Mouse (Mus musculus): Measurements from ENCODE around the gene Astn2. TPM values are rescaled to one million over a fixed set of nuclear protein-coding genes. Genes with fewer than 3 reads are reported as not detected.

The Astn2 gene
- polyA plus RNA-seq, 1 experiment from 2014 or later: 0.42 TPM

GRCm38 (mm10) chr4:65673418-65673933 is 730.9 kb downstream of the Astn2 start:
- DNase-seq (ENCODE audit: low spot score) (no peak), ATAC-seq (no peak)
- Histone ChIP-seq H3K9me3 (replicated peaks; ENCODE audit: control insufficient read depth, low read length) (no peaks in the 10 kb centered on the region), H3K4me2 (ENCODE audit: low read length) (no peak overlapping the region), H3K27me3 (replicated peaks; ENCODE audit: control insufficient read depth, insufficient read depth, low read length) (no peaks in the 10 kb centered on the region), H3K4me1 (ENCODE audit: control insufficient read depth, insufficient read depth, low read length) (no peaks in the 10 kb centered on the region), H3K9ac (ENCODE audit: low read length) (no peak overlapping the region), H3K36me3 (ENCODE audit: control insufficient read depth, insufficient read depth, low read length) (no peaks in the 10 kb centered on the region), H3K4me3 (ENCODE audit: low read depth, low read length) (no peak overlapping the region), H3K27ac (ENCODE audit: low read depth, low read length) (no peak overlapping the region)
- 77% methylated on average over 4 of the region's 4 CpGs for WGBS

GRCm38 (mm10) chr4:65672294-65672693 is 732.1 kb downstream of the Astn2 start:
- no peak for ATAC-seq
- H3K4me1 ChIP-seq (ENCODE audit: control insufficient read depth, insufficient read depth, low read length): no peaks in the 10 kb centered on the region
- no peak for DNase-seq (ENCODE audit: low spot score)
- H3K27me3 ChIP-seq (replicated peaks; ENCODE audit: control insufficient read depth, insufficient read depth, low read length): no peaks in the 10 kb centered on the region
- no peaks in the 10 kb centered on the region for H3K36me3 ChIP-seq (ENCODE audit: control insufficient read depth, insufficient read depth, low read length)
- no peak overlapping the region for H3K4me3 ChIP-seq (ENCODE audit: low read depth, low read length)
- H3K4me2 ChIP-seq (ENCODE audit: low read length): no peak overlapping the region
- H3K9ac ChIP-seq (ENCODE audit: low read length): no peak overlapping the region
- WGBS: 74% methylated on average over 2 of the region's 2 CpGs
- H3K27ac ChIP-seq (ENCODE audit: low read depth, low read length): no peak overlapping the region
- H3K9me3 ChIP-seq (replicated peaks; ENCODE audit: control insufficient read depth, low read length): no peaks in the 10 kb centered on the region

GRCm38 (mm10) chr4:65671585-65672184 is 732.7 kb downstream of the Astn2 start:
- WGBS: 35% methylated on average over 6 of the region's 6 CpGs
- H3K4me3 ChIP-seq (ENCODE audit: low read depth, low read length): no peak overlapping the region
- no peak for ATAC-seq

GRCm38 (mm10) chr4:65667030-65667610 is 737.3 kb downstream of the Astn2 start:
- ATAC-seq: peak; percentile 68
- DNase-seq (ENCODE audit: low spot score): peak; percentile 49
- 4% methylated on average over 5 of the region's 5 CpGs for WGBS

More at GRCm38 (mm10) chr4:65671585-65672184, 732.7 kb downstream of the Astn2 start:
- H3K4me2 ChIP-seq (ENCODE audit: low read length): no peak overlapping the region
- H3K27ac ChIP-seq (ENCODE audit: low read depth, low read length): no peak overlapping the region
- H3K9ac ChIP-seq (ENCODE audit: low read length): no peak overlapping the region
- DNase-seq (ENCODE audit: low spot score): peak; percentile 43
- H3K36me3 ChIP-seq (ENCODE audit: control insufficient read depth, insufficient read depth, low read length): no peaks in the 10 kb centered on the region
- 0 out of 2 replicates have a peak, but pooled peaks cover 3% of the 10 kb centered on the region for H3K4me1 ChIP-seq (ENCODE audit: control insufficient read depth, insufficient read depth, low read length)
- H3K27me3 ChIP-seq (replicated peaks; ENCODE audit: control insufficient read depth, insufficient read depth, low read length): no peaks in the 10 kb centered on the region
- H3K9me3 ChIP-seq (replicated peaks; ENCODE audit: control insufficient read depth, low read length): no peaks in the 10 kb centered on the region

GRCm38 (mm10) chr4:65663176-65663575 is 741.2 kb downstream of the Astn2 start:
- ATAC-seq (no peak), DNase-seq (ENCODE audit: low spot score) (no peak)
- Histone ChIP-seq H3K36me3 (ENCODE audit: control insufficient read depth, insufficient read depth, low read length) (no peaks in the 10 kb centered on the region), H3K27ac (ENCODE audit: low read depth, low read length) (no peak overlapping the region), H3K9me3 (replicated peaks; ENCODE audit: control insufficient read depth, low read length) (no peaks in the 10 kb centered on the region), H3K4me1 (ENCODE audit: control insufficient read depth, insufficient read depth, low read length) (0 out of 2 replicates have a peak, but pooled peaks cover 3% of the 10 kb centered on the region), H3K27me3 (replicated peaks; ENCODE audit: control insufficient read depth, insufficient read depth, low read length) (no peaks in the 10 kb centered on the region), H3K4me2 (ENCODE audit: low read length) (no peak overlapping the region), H3K9ac (ENCODE audit: low read length) (no peak overlapping the region), H3K4me3 (ENCODE audit: low read depth, low read length) (no peak overlapping the region)
- WGBS: 85% methylated on average over 6 of the region's 6 CpGs

More at GRCm38 (mm10) chr4:65667030-65667610, 737.3 kb downstream of the Astn2 start:
- H3K4me2 ChIP-seq (ENCODE audit: low read length): no peak overlapping the region
- no peak overlapping the region for H3K27ac ChIP-seq (ENCODE audit: low read depth, low read length)
- no peaks in the 10 kb centered on the region for H3K9me3 ChIP-seq (replicated peaks; ENCODE audit: control insufficient read depth, low read length)
- H3K4me3 ChIP-seq (ENCODE audit: low read depth, low read length): no peak overlapping the region
- no peaks in the 10 kb centered on the region for H3K27me3 ChIP-seq (replicated peaks; ENCODE audit: control insufficient read depth, insufficient read depth, low read length)
- no peak overlapping the region for H3K9ac ChIP-seq (ENCODE audit: low read length)
- H3K4me1 ChIP-seq (ENCODE audit: control insufficient read depth, insufficient read depth, low read length): 0 out of 2 replicates have a peak, but pooled peaks cover 3% of the 10 kb centered on the region
- H3K36me3 ChIP-seq (ENCODE audit: control insufficient read depth, insufficient read depth, low read length): no peaks in the 10 kb centered on the region

GRCm38 (mm10) chr4:65654723-65655122 is 749.7 kb downstream of the Astn2 start:
- Histone ChIP-seq H3K9me3 (replicated peaks; ENCODE audit: control insufficient read depth, low read length) (no peaks in the 10 kb centered on the region), H3K36me3 (ENCODE audit: control insufficient read depth, insufficient read depth, low read length) (no peaks in the 10 kb centered on the region), H3K4me3 (ENCODE audit: low read depth, low read length) (no peak overlapping the region), H3K9ac (ENCODE audit: low read length) (no peak overlapping the region), H3K27me3 (replicated peaks; ENCODE audit: control insufficient read depth, insufficient read depth, low read length) (0 out of 2 replicates have a peak, but pooled peaks cover 5% of the 10 kb centered on the region), H3K27ac (ENCODE audit: low read depth, low read length) (no peak overlapping the region), H3K4me2 (ENCODE audit: low read length) (no peak overlapping the region), H3K4me1 (ENCODE audit: control insufficient read depth, insufficient read depth, low read length) (no peaks in the 10 kb centered on the region)
- 3% methylated on average over 2 of the region's 2 CpGs for WGBS
- peak; percentile 91 for ATAC-seq
- DNase-seq (ENCODE audit: low spot score): peak; percentile 93

- Histone ChIP-seq H3K36me3 (ENCODE audit: control insufficient read depth, insufficient read depth, low read length) (no peaks in the 10 kb centered on the region), H3K27ac (ENCODE audit: low read depth, low read length) (no peak overlapping the region), H3K4me3 (ENCODE audit: low read depth, low read length) (no peak overlapping the region), H3K4me2 (ENCODE audit: low read length) (no peak overlapping the region), H3K4me1 (ENCODE audit: control insufficient read depth, insufficient read depth, low read length) (no peaks in the 10 kb centered on the region), H3K9ac (ENCODE audit: low read length) (no peak overlapping the region), H3K27me3 (replicated peaks; ENCODE audit: control insufficient read depth, insufficient read depth, low read length) (no peaks in the 10 kb centered on the region), H3K9me3 (replicated peaks; ENCODE audit: control insufficient read depth, low read length) (no peaks in the 10 kb centered on the region)
- DNase-seq (ENCODE audit: low spot score) (no peak), ATAC-seq (no peak)
- 35% methylated on average over 5 of the region's 5 CpGs for WGBS
These were observed 761.8 kb downstream of the Astn2 start for GRCm38 (mm10) chr4:65642611-65643010.

GRCm38 (mm10) chr4:65638231-65638630 is 766.2 kb downstream of the Astn2 start:
- no peaks in the 10 kb centered on the region for H3K36me3 ChIP-seq (ENCODE audit: control insufficient read depth, insufficient read depth, low read length)
- DNase-seq (ENCODE audit: low spot score) (no peak), ATAC-seq (no peak)
- 92% methylated on average over 3 of the region's 3 CpGs for WGBS
- no peak overlapping the region for H3K4me3 ChIP-seq (ENCODE audit: low read depth, low read length)
- H3K27ac ChIP-seq (ENCODE audit: low read depth, low read length): no peak overlapping the region
- no peaks in the 10 kb centered on the region for H3K27me3 ChIP-seq (replicated peaks; ENCODE audit: control insufficient read depth, insufficient read depth, low read length)
- no peak overlapping the region for H3K4me2 ChIP-seq (ENCODE audit: low read length)
- no peaks in the 10 kb centered on the region for H3K4me1 ChIP-seq (ENCODE audit: control insufficient read depth, insufficient read depth, low read length)
- no peak overlapping the region for H3K9ac ChIP-seq (ENCODE audit: low read length)
- no peaks in the 10 kb centered on the region for H3K9me3 ChIP-seq (replicated peaks; ENCODE audit: control insufficient read depth, low read length)

- Histone ChIP-seq H3K4me2 (ENCODE audit: low read length) (no peak overlapping the region), H3K9ac (ENCODE audit: low read length) (no peak overlapping the region), H3K36me3 (ENCODE audit: control insufficient read depth, insufficient read depth, low read length) (peaks cover 42% of the 10 kb centered on the region), H3K4me3 (ENCODE audit: low read depth, low read length) (no peak overlapping the region), H3K27ac (ENCODE audit: low read depth, low read length) (no peak overlapping the region), H3K9me3 (replicated peaks; ENCODE audit: control insufficient read depth, low read length) (no peaks in the 10 kb centered on the region), H3K27me3 (replicated peaks; ENCODE audit: control insufficient read depth, insufficient read depth, low read length) (no peaks in the 10 kb centered on the region), H3K4me1 (ENCODE audit: control insufficient read depth, insufficient read depth, low read length) (no peaks in the 10 kb centered on the region)
- DNase-seq (ENCODE audit: low spot score) (no peak), ATAC-seq (no peak)
- 83% methylated on average over 3 of the region's 3 CpGs for WGBS
These were observed 784.3 kb downstream of the Astn2 start for GRCm38 (mm10) chr4:65620125-65620524.
